9 mouse cellular contexts compared by ENCODE assay signal in genomic region chr5:36811413-36811812, GRCm38 (mm10). TPM values are rescaled to one million over a fixed set of nuclear protein-coding genes. Genes with fewer than 3 reads are reported as not detected.
A peak's percentile ranks its signal among the peaks of the same experiment; 100 is the strongest.
DNase-seq lines count a peak whose midpoint lies in the region; ATAC-seq and TF ChIP-seq lines count a peak whose summit lies in the region.
"Had no signal": no experiment of that assay in that cellular context is flagged by ENCODE, and none has a peak within 500 bp of the region (broad histone marks: within the 10 kb centered on the region; RNA-seq: fewer than 3 reads in every experiment).

No protein-coding gene starts in this region.

- no peak overlapping the region for H3K27ac ChIP-seq in liver, embryonic 12.5 days
- H3K27ac ChIP-seq in hindbrain, embryonic 10.5 days, result 0 out of 2 replicates have a peak overlapping the region, but pooled peaks have one; percentile 18
- H3K27ac ChIP-seq in midbrain, embryonic 13.5 days, result no peak overlapping the region

- ATAC-seq in liver, embryonic 12.5 days, result no peak
- peak; percentile 59; the same call in 1 of the 2 replicates for ATAC-seq in erythroblast, adult 5-6 weeks (replicated peaks; ENCODE audit: low FRiP score, poor library complexity, severe bottlenecking)
- ATAC-seq in midbrain, embryonic 13.5 days, result peak; percentile 77

- WGBS in liver, embryonic 12.5 days (ENCODE audit: insufficient replicate concordance), result 22% methylated on average over 3 of the region's 3 CpGs
- 30% methylated on average over 3 of the region's 3 CpGs for WGBS in hindbrain, embryonic 10.5 days
- WGBS in midbrain, embryonic 13.5 days, result 27% methylated on average over 3 of the region's 3 CpGs

- H3K9ac ChIP-seq in liver, embryonic 12.5 days, result no peak overlapping the region
- no peak overlapping the region for H3K9ac ChIP-seq in midbrain, embryonic 13.5 days (replicated peaks)

- DNase-seq in liver, result peak; percentile 68
- peak; percentile 73 for DNase-seq in brain, embryonic 14.5 days (ENCODE audit: low read depth)
- peak; percentile 68 for DNase-seq in hindbrain, embryonic 10.5 days (ENCODE audit: low spot score)
- DNase-seq in left cerebral cortex, postnatal 14 days (ENCODE audit: low spot score in 2 of 2), result peak; percentile 77 to 84
- peak; percentile 60 to 86 for DNase-seq in spleen, postnatal 4 days (ENCODE audit: low spot score in 2 of 2)

- no peak overlapping the region for H3K4me3 ChIP-seq in liver, embryonic 12.5 days
- H3K4me3 ChIP-seq in hindbrain, embryonic 10.5 days, result no peak overlapping the region
- H3K4me3 ChIP-seq in midbrain, embryonic 13.5 days (replicated peaks), result no peak overlapping the region
- H3K4me3 ChIP-seq: erythroblast, embryonic 14.5 days had no signal

- peak; percentile 90 for TF ChIP-seq CTCF in brain, embryonic 14.5 days (IDR thresholded peaks at IDR 0.05; ENCODE audit: borderline replicate concordance, extremely low read depth, insufficient read depth, insufficient read length)

- intact Hi-C loops in left cerebral cortex, postnatal 14 days (cut with DNase I), result no loop called here

- peaks cover 30% of the 10 kb centered on the region for H3K36me3 ChIP-seq in liver, embryonic 12.5 days
- peaks cover 42% of the 10 kb centered on the region for H3K36me3 ChIP-seq in hindbrain, embryonic 10.5 days
- peaks cover 10% of the 10 kb centered on the region; the same call in 1 of the 2 replicates for H3K36me3 ChIP-seq in midbrain, embryonic 13.5 days

- H3K27me3 ChIP-seq in liver, embryonic 12.5 days (replicated peaks), result no peaks in the 10 kb centered on the region
- no peaks in the 10 kb centered on the region for H3K27me3 ChIP-seq in hindbrain, embryonic 10.5 days (ENCODE audit: insufficient read depth, poor library complexity, severe bottlenecking)
- no peaks in the 10 kb centered on the region for H3K27me3 ChIP-seq in midbrain, embryonic 13.5 days

- no peaks in the 10 kb centered on the region for H3K9me3 ChIP-seq in liver, embryonic 12.5 days (replicated peaks)
- no peaks in the 10 kb centered on the region for H3K9me3 ChIP-seq in hindbrain, embryonic 10.5 days
- H3K9me3 ChIP-seq in midbrain, embryonic 13.5 days, result no peaks in the 10 kb centered on the region

- no peak for TF ChIP-seq POLR2A in brain, embryonic 14.5 days (IDR thresholded peaks at IDR 0.05; ENCODE audit: borderline replicate concordance, extremely low read depth, insufficient read depth, insufficient read length, poor library complexity, severe bottlenecking)

- H3K4me2 ChIP-seq in liver, embryonic 12.5 days, result no peak overlapping the region
- H3K4me2 ChIP-seq in midbrain, embryonic 13.5 days (replicated peaks), result no peak overlapping the region

- 0 out of 2 replicates have a peak, but pooled peaks cover 2% of the 10 kb centered on the region for H3K4me1 ChIP-seq in liver, embryonic 12.5 days
- peaks cover 9% of the 10 kb centered on the region; the same call in 1 of the 2 replicates for H3K4me1 ChIP-seq in hindbrain, embryonic 10.5 days (replicated peaks)
- no peaks in the 10 kb centered on the region for H3K4me1 ChIP-seq in midbrain, embryonic 13.5 days (replicated peaks)

RNA-seq across cellular contexts. Expression of gene Mrfap1, which starts 14.8 kb away (rescaled TPM):
- 266 and 281 TPM in 2 replicates for polyA plus RNA-seq in liver, embryonic 12.5 days (2016; fragmentation: Nextera tagmentation; extraction: Ambion mirVana)
- polyA plus RNA-seq in brain, embryonic 14.5 days (2012; rRNA removed), result 169 and 202 TPM in 2 replicates
- total RNA-seq in erythroblast, adult 5-6 weeks (2015; ENCODE audit: low replicate concordance), result 59.8 and 66.9 TPM in 2 replicates
- 68.3 and 88.4 TPM in 2 replicates for total RNA-seq in erythroblast, adult 5-6 weeks (2017; ENCODE audit: low replicate concordance)
- polyA plus RNA-seq in hindbrain, embryonic 10.5 days (2016; fragmentation: Nextera tagmentation; extraction: Ambion mirVana), result 423 and 451 TPM in 2 replicates
- total RNA-seq in left cerebral cortex, postnatal 14 days (2021), result 100 to 1,000 TPM; 440 to 455 TPM
- polyA plus RNA-seq in midbrain, embryonic 13.5 days (2015; fragmentation: Nextera tagmentation; extraction: Ambion mirVana), result 296 and 302 TPM in 2 replicates

RNA-seq across cellular contexts. Expression of gene Man2b2, which starts 19.0 kb away (rescaled TPM):
- polyA plus RNA-seq in liver, embryonic 12.5 days (2016; fragmentation: Nextera tagmentation; extraction: Ambion mirVana), result 11.5 and 12.6 TPM in 2 replicates
- polyA plus RNA-seq in brain, embryonic 14.5 days (2012; rRNA removed), result 13.8 and 18.1 TPM in 2 replicates
- total RNA-seq in erythroblast, adult 5-6 weeks (2015; ENCODE audit: low replicate concordance), result 5.2 and 12.3 TPM in 2 replicates
- 3.1 and 3.7 TPM in 2 replicates for total RNA-seq in erythroblast, adult 5-6 weeks (2017; ENCODE audit: low replicate concordance)
- 16.6 and 17.7 TPM in 2 replicates for polyA plus RNA-seq in hindbrain, embryonic 10.5 days (2016; fragmentation: Nextera tagmentation; extraction: Ambion mirVana)
- 10 to 100 TPM; 22.7 to 22.8 TPM for total RNA-seq in left cerebral cortex, postnatal 14 days (2021)
- polyA plus RNA-seq in midbrain, embryonic 13.5 days (2015; fragmentation: Nextera tagmentation; extraction: Ambion mirVana), result 8.2 and 10.2 TPM in 2 replicates

RNA-seq across cellular contexts. Expression of gene Ppp2r2c, which starts 56.9 kb away (rescaled TPM):
- 0.08 TPM in 1 of 2 replicates, not detected in the other for polyA plus RNA-seq in liver, embryonic 12.5 days (2016; fragmentation: Nextera tagmentation; extraction: Ambion mirVana)
- polyA plus RNA-seq in brain, embryonic 14.5 days (2012; rRNA removed), result 49.0 and 66.7 TPM in 2 replicates
- total RNA-seq in erythroblast, adult 5-6 weeks (2015; ENCODE audit: low replicate concordance), result not detected in 2 replicates
- 0.26 TPM in 1 of 2 replicates, not detected in the other for total RNA-seq in erythroblast, adult 5-6 weeks (2017; ENCODE audit: low replicate concordance)
- 1.1 and 1.6 TPM in 2 replicates for polyA plus RNA-seq in hindbrain, embryonic 10.5 days (2016; fragmentation: Nextera tagmentation; extraction: Ambion mirVana)
- 100 to 1,000 TPM; 455 to 479 TPM for total RNA-seq in left cerebral cortex, postnatal 14 days (2021)
- 11.3 and 12.2 TPM in 2 replicates for polyA plus RNA-seq in midbrain, embryonic 13.5 days (2015; fragmentation: Nextera tagmentation; extraction: Ambion mirVana)
- polyA plus RNA-seq: erythroblast, embryonic 14.5 days had no signal
